Mouse (Mus musculus): Measurements from ENCODE around the gene Smg6. TPM values are rescaled to one million over a fixed set of nuclear protein-coding genes. Genes with fewer than 3 reads are reported as not detected.
A peak's percentile ranks its signal among the peaks of the same experiment; 100 is the strongest.

Gene Smg6
- total RNA-seq, 4 experiments from 2014 or later = 16.7 to 22.8 (median 20.2) TPM

DNA sequence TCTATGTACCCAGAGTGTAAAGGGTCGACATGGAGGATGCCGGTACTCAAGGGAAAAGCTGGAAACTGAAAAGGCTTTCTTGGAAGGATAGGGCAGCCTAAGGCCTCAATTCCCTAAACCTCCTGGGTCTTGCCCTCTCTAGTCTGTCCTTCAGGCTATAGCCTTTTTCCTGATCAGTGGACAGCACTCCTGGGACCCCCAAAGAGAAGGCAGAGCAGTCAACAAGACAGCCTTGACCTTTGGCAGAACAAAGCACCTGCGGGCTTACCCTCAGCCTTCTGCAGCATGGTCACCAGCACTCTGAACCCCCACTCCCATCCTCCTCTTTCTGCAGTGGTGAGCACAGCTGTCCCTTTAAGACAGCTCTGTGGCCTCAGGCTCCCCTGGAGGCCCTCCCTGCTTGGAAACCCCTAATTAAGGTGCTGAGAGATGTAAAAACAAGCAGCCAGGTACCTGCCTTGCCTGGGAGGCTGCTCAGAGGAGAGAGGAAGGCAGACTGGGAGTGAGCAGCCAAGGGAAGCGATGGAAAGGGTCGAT is 265.4 kb downstream of the Smg6 start, which contains the start of gene Dph1:
TSS of gene Dph1 (minus strand) at position 337 of the 537 bp plus-strand sequence.
- DNase-seq (ENCODE audit: low spot score) = no peak

DNA sequence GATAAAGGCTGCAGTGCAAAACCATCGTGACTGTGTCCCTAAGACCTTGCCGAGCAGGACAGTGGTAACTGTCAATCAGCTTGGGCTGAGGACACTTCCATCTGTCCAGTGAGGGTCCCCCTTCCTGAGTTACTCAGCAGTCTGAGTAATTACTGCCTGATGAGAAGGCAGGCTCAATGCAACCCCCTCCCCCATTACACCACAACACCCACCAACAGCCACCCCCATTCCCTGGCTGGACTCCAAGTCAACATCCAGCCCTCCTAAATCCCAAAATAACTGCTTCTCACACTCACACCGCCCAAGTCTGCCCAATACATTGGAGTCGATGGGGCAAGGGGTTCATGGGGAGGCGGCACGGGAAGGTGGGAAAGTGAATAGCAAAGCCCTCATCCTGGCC is 266.2 kb downstream of the Smg6 start:
- DNase-seq (ENCODE audit: low spot score) = no peak

DNA sequence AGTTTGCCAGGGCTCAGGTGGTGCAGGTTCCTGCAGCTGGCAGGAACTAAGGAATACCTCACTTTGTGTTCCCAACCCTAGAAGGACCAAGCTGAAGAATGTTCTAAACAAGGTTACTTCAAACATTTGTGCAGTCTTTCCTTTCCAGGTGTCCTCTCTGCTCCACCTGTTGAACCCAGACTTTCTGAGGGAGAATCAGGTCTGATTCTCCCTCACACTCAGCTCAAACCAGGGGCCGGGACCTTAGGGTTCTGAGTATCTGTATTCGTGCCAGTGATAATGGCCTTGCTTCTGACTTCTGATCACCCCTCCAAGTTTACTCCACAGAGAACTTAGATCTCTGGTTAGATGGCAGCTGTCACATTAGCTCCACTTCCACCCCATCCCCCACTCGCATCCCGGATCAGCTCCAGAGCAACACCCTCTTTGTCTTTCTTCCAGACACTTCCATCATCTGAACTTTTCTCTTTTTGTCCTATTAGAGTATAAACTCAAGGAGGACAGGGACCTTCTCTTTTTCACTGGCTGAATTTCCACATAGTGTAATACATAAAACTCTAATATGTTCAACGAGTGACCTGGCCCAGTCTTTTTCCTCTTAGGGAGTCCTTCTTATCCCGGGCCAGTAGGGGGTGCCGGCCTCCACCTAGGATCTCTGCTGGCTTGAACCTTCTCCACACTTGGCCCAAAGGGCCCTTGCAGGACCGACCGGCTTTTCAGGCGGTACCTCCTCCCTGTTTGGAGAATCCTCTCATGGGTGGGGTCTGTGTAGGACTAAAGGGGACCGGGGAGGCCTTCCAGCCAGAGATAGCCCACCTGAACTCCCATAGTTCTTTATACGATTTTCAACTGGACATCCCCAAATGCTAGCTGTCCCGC is 267.0 kb downstream of the Smg6 start:
- DNase-seq (ENCODE audit: low spot score) = peak; percentile 84

DNA sequence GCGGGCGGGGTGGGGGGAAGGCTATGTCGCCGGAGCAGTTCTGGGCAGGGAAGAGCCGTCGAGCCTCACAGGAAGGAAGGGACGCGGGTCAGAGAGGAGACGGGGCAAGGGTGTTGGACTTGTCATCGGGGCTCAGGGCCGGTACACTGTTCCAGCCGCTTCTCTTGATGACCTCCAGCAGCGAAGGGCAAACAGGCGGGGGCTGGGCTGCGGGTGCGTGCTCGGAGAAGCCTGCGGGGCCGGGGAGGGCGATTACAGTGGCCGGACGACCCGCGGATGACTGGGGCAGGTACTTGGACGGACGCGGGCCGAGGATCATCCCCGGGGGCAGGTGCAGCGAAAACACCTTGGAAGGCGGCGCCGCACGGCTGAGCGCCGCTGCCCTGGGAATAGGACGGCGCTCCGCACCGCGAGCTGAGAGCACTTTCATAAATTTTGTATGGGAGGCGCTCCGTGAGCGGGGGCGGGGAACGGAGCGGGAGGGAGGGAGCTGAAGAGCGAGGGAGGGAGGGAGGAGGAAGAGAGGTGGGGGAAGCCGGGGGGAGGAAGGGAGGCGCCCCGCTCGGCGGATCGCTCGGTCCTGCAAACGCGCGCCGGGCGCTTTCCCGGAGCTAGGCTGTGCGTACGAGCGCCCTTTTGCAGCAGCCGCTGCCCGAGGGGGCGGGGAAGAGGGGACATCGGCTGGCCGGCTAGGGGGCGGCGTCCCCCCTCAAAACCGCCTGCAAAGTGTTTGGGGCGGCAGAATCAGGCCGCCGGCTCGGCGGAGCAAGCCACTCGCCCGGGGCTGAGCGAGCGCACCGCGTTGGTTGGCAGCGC is 267.8 kb downstream of the Smg6 start, which contains the start of gene Rtn4rl1:
TSS of gene Rtn4rl1 (plus strand) at position 528 of the 816 bp plus-strand sequence.
- peak; percentile 61 for DNase-seq (ENCODE audit: low spot score)

DNA sequence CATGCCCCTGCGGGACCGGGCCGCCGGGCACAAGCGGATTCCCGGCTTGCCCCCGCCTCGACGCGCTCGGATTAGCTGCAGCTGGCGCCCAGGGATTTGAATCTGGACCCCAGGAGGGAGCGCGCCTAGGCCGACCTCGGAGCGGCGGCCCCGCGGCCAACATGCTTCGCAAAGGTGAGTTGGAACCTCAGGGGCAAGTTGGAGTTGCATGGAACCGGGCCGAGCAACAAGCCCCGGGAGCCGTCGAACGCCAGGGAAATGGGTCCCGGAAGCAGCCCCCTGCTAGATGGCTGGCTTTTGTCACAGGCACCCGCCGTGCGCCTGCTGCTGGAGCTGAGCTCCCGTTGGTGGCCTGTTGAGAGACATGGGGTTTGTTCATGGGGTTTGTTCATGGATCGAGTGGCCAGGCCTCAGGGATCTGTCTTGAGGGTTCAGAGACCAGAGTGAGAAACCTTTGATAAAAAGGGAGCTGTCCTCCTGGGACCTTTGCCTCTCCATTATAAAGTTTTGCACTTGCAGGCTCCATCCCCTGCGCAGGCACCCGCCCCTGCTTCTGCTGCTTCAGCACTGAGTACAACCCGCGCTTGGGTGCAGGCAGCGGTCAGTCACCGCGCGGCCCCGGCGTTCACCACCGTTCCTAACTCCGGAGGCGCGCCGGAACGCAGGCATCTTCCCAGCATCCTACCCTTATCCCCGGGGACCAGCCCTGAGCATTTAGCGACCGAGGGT is 268.7 kb downstream of the Smg6 start:
- peak; percentile 18 for DNase-seq (ENCODE audit: low spot score)

DNA sequence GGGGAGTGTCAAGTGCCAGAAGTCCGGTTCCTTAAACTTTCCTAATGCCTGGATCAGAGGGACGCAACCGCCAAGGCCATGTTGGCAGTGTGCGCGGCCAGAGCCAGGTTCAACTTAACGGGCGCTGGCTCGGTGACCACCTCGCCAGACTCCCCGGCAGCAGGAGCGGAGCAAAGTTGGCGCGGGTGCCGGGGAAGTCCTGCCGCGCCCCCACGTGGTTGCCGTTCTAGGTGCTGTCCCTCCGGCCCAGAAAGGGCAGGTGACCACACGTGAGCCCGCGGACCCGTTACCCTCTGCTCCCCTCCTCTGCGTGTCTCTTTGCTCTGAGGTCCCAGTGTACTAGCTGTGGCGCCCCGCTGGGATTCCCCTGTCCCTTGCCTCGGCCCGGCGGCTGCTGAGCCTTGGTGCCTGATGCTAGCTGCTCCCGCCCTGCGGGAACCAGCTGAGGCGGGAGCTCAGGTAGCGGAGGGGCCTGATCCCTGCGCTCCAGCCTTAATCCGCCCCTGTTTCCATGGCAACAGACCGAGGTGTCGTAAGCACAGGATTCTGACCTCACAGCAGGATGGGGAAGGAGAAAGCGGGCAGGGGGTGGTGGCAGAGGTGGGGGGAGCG is 269.3 kb downstream of the Smg6 start:
- no peak for DNase-seq (ENCODE audit: low spot score)

DNA sequence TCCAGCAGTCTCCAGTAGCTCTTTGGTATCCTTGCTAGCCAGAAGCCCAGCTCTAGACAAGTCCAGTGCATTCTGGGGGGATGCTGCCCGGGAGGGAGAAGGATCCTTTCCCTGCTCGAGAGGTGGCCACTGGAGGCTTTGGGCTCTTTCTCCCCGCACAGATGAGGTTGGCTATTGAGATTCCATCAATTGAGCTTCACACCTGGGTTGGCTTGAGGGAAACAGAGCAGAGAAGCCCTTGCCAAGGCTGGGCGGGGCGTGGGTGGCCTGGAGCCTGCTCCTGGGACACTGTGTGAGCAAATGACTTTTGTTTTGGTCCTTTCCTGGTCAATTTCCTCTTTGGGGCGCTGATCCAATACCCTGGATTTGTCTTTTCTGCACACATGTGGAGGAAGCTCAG is 270.5 kb downstream of the Smg6 start:
- DNase-seq (ENCODE audit: low spot score) = no peak

DNA sequence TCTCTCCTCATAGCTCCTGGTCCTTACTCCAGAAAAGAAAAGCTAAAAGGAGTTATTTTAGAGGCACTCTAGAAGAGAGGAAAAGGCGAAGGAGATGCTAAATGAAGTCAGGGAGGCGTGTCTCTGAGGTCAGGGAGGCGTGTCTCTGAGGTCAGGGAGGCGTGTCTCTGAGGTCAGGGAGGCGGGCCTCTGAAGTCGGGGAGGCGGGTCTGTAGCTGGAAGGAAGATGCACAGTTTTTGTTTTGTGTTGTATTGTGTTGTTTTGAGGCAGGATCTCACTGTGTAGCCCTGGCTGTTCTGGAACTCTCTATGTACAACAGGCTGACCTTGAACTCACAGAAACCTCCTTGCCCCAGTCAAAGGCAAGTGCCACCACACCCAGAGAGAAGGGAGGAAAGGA is 272.3 kb downstream of the Smg6 start:
- DNase-seq (ENCODE audit: low spot score) = no peak

DNA sequence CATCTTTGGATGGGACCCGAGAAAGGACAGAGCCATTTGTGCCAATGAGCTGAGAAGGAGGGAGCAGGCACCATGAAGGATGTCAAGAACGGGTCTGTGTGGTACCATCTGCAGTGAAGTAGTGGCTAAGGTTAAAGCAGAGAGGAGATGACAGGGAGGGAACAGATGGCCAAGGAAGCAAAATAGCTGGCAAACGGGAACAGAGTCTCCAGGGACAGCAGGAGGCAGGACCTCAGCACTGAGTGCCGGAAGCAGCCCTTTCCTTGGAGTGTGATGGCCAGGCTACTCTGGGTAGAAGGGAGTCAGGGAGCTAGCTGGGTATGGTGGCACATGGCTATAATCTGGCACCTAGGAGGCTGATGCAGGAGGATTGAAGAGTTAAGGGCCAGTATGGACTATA is 273.2 kb downstream of the Smg6 start:
- no peak for DNase-seq (ENCODE audit: low spot score)

DNA sequence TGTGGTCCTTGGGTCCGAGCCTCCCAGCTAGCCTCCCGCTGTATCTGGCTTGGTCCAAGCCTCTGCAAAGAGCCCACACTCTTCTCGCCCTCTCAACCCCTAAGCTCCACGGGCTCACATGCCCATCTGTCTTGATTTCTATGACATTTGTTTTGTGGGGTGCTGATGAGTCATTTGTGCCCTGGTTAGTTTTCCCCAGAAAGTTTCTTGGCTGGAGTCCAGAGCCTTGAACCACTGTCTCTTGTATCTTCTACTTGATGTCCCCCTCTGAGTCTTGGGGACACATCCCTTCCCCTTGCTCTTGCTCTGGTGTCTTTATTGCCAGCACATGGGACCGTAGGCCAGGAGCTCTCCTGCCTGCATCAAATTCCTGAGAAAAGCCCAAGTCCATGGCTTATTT is 274.3 kb downstream of the Smg6 start:
- DNase-seq (ENCODE audit: low spot score) = no peak

DNA sequence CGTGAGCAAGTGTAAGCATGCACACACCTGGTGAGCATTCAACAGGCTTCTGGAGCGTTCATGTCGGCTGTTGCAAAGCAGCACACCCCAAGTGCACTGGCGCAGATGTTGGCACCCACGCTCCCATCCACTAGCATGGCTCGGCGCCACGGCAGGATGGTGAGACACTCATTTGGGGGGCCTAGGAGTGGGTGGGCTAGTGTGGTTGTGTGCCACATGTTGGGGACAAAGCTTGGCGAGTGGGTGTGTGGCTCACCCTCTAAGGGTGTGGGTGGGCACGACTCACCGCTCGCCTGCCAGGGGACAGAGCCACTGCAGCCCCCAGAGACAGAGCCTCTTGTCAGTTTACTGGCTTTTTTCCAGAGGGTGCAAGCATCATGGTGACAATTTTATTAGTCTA is 275.3 kb downstream of the Smg6 start:
- no peak for DNase-seq (ENCODE audit: low spot score)

DNA sequence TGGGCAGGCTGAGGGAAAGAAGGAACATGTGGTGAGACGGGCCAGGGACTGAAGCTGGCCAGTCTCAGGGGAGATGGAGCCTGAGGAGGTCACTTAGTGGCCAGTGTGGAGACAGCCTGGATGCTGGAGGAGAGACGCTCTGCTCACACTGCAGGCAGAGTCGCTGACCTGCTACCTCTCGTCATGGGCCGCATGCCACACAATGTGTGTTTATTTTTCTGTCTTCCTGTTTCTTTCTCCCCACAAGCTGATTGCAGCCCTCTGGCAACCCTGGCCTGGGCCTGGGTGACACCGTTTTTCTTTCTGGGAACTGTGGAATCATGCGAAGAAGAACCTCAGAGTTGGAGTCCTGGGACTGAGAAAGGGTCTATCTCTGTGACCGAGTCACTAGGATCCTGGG is 276.1 kb downstream of the Smg6 start:
- no peak for DNase-seq (ENCODE audit: low spot score)

DNA sequence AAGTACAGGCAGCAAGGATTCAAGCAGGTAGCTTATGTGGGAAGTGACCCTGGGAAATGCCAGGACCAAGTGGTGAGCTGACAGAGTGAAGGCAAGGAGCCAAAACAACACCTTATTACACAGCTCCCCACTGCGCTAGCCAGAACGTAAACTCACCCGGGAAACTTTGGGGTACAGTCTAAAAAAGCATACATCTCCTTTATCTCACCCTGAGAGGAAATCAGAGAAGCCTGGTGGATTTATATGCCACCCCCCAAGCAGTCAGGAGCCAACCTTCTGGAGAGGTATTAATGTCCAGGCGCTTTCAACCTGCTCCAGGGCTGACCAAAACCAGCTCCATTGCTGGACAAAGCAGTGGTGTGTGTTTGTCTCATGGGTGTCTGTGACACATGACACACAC is 278.3 kb downstream of the Smg6 start:
- DNase-seq (ENCODE audit: low spot score) = no peak

DNA sequence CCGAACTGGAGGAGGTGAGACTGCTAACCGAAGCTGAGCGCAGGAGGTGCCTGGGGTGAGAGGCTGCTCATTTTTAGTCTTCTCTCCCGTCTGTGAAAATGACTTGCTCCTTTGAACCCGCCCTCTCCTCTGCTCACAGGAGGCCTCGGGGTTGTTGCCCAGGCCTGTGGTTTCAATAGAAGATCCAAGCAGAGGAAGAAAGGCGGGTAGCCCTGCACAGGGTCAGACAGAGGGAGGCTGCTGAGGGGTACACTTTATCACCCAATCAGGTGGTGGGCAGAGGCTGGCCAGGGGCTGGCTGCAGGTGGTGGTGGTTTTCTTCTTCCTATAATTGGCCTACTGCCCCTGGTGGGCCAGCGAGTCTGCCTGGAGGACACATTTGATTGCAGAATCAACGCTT is 278.8 kb downstream of the Smg6 start:
- no peak for DNase-seq (ENCODE audit: low spot score)

DNA sequence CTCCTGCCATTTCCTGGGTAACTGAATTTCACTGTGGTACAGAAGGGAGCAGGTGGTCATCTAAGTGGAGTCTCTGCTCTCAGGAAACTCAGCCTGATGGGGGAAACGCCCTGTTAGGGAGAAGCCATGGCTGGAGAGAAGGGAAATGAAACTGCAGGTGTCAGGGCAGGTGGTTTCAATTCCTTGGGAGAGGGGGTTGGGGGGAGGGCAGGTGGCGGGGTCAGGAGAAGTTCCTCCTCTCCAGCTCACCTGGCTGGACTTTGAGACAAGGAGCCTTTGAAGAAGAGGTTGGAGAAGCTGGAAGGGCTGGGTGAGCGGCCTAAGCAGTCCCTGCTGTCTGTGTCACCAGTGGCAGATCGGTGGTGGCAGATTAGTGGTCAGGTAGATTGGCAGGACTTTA is 280.7 kb downstream of the Smg6 start:
- no peak for DNase-seq (ENCODE audit: low spot score)

DNA sequence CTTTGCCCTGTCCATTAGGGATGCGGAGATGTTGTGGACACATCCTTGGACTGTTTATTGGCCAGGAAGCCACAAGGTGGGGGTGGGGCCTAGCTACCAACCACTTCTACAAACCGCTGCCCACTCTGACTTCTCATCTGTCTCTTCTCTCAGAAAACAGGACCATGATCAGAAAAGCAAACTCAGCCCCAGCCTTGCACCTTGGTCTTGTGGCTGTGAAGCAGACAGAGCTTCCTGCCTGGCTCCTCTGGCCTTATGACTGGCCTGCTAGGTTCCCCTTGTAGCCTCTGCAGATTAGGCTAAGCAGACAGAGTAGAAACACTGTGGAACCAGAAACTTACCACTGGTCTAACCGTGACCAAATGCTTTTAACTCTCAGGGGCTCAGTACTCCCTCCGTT is 283.7 kb downstream of the Smg6 start:
- DNase-seq (ENCODE audit: low spot score) = no peak

DNA sequence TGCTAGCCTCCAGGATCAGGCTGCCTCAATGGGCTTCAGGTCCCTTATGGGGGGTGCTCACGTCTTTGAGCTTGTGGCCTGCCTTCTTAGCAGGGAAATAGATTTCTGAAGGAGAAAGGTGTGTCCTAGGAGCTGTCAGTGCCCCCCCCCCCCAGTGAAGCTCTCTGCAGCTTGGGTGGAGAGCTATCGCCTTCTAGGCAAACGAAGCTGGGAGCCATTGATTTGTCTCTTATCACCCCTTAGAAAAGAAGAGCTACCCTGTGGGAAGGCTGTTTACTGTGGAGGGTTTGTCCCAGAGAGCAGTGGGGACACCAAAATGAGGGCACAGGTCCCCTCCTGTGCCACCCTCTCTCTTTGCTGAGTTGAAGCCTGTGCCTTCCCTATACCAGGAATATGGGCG is 284.5 kb downstream of the Smg6 start:
- no peak for DNase-seq (ENCODE audit: low spot score)

DNA sequence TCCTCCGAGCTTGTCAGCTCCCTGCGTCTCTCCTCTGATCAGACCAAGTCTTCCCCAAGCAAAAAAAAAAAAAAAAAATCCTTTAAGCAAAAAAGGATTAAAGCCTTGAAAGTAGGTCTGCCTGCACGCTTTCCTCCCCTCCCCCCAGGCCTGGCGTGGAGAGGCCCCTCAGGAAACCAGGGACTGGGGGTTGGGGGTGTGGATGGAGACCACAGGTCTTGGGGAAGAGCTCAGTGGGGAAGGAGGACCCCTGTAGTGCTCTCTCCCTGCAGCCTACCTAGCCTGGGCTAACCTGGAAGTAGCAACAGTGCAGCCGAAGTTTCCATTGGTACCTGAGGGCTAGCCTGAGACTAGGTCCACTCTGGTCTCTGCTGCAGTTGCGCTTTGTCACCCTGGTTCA is 285.1 kb downstream of the Smg6 start:
- DNase-seq (ENCODE audit: low spot score) = no peak

DNA sequence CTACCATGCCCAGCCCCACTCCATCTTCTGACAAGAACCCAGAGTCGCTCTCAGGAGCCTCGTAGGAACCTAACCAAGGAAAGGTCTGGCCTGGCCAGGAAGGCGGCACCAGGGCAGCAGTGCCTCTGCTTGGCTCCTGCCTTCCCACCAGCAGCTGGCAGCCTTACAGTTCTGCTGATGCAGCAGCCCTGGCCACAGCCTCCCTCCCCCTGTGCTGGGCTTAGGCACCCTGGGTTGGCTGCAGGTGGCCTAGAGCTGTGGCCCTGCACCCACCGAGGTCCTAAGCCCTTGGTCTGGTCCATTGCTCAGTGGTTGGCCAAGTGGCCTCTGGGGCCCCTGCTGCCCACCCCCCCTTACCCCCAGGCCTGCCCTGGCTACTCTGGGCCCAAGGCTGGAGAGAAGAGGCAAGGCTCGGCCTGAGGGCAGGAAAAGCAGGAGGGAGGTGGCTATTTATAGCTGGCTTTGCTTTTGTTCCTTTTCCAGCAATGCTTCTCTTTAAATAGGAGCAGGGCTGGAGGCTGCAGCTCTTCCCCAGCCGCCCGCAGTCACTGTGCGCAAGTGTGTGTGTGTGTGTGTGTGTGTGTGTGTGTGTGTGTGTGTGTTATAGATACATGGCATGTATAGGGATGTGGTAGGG is 286.5 kb downstream of the Smg6 start:
- DNase-seq (ENCODE audit: low spot score) = peak; percentile 31

DNA sequence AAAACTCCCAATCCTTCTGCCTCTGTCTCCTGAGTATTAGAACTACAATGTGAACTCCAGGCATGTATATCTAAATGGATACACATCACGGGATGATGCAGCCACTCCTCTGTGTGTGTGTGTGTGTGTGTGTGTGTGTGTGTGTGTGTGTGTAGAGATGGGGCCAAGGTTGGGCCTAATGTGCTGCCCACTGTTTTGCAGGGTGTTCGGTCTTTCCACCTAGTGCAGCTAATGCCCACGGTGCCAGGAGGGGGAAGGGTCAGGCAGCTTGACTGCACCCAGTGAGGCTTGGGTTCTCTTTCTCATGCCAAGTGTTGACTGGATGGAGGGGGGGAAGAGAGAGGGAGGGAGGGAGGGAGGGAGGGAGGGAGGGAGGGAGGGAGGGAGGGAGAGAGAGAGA is 287.3 kb downstream of the Smg6 start:
- DNase-seq (ENCODE audit: low spot score) = no peak
